ENCODE assay signal across 8 mouse cellular contexts in genomic region chr5:65698759-65699136, GRCm38 (mm10). TPM values are rescaled to one million over a fixed set of nuclear protein-coding genes. Genes with fewer than 3 reads are reported as not detected.
DNase-seq lines count a peak whose midpoint lies in the region; ATAC-seq and TF ChIP-seq lines count a peak whose summit lies in the region.

No protein-coding gene starts in this region.

- H3K9me3 ChIP-seq in heart, embryonic 12.5 days (replicated peaks), result no peaks in the 10 kb centered on the region
- no peaks in the 10 kb centered on the region for H3K9me3 ChIP-seq in G1E (replicated peaks)
- H3K9me3 ChIP-seq in hindbrain, embryonic 10.5 days, result no peaks in the 10 kb centered on the region

- H3K9ac ChIP-seq in heart, embryonic 12.5 days, result peak overlapping the region; percentile 97

- peaks cover 25% of the 10 kb centered on the region for H3K4me1 ChIP-seq in heart, embryonic 12.5 days (replicated peaks)
- H3K4me1 ChIP-seq in G1E (ENCODE audit: insufficient read depth, low read depth, low read length), result peaks cover 34% of the 10 kb centered on the region
- peaks cover 24% of the 10 kb centered on the region for H3K4me1 ChIP-seq in hindbrain, embryonic 10.5 days (replicated peaks)

- WGBS in heart, embryonic 12.5 days, result 13% methylated on average over 6 of the region's 6 CpGs
- WGBS in hindbrain, embryonic 10.5 days, result 24% methylated on average over 6 of the region's 6 CpGs

- TF ChIP-seq CTCF in G1E (IDR thresholded peaks at IDR 0.05; ENCODE audit: low read depth, low read length), result no peak

- no peaks in the 10 kb centered on the region for H3K27me3 ChIP-seq in heart, embryonic 12.5 days (replicated peaks)
- H3K27me3 ChIP-seq in G1E (ENCODE audit: insufficient read depth, low read length), result no peaks in the 10 kb centered on the region
- H3K27me3 ChIP-seq in hindbrain, embryonic 10.5 days (ENCODE audit: insufficient read depth, poor library complexity, severe bottlenecking), result no peaks in the 10 kb centered on the region

- peaks cover 10% of the 10 kb centered on the region for H3K36me3 ChIP-seq in heart, embryonic 12.5 days
- peaks cover 25% of the 10 kb centered on the region for H3K36me3 ChIP-seq in G1E (replicated peaks)
- H3K36me3 ChIP-seq in hindbrain, embryonic 10.5 days, result peaks cover 16% of the 10 kb centered on the region

- peak overlapping the region; percentile 69 for H3K4me2 ChIP-seq in heart, embryonic 12.5 days

- no peak for ATAC-seq in heart, embryonic 12.5 days (ENCODE audit: insufficient number of reproducible peaks, low FRiP score)
- ATAC-seq in G1E (ENCODE audit: extremely low read depth, insufficient number of reproducible peaks, low FRiP score, poor library complexity, severe bottlenecking), result no peak

- DNase-seq in heart, adult 8-10 months (ENCODE audit: low spot score), result no peak
- DNase-seq in G1E (ENCODE audit: low spot score), result no peak
- DNase-seq in hindbrain, embryonic 10.5 days (ENCODE audit: low spot score), result no peak
- DNase-seq in lung, postnatal 36 days, result peak; percentile 22
- DNase-seq in urinary bladder, adult 18-20 months (ENCODE audit: low spot score in 2 of 2), result no peak
- no peak for DNase-seq in gastrocnemius, adult 8-10 months (ENCODE audit: low spot score in 2 of 2)
- DNase-seq in layer of hippocampus, postnatal 14 days (ENCODE audit: low spot score in 2 of 2), result no peak

- peak overlapping the region; percentile 96 for H3K27ac ChIP-seq in heart, embryonic 12.5 days (ENCODE audit: poor library complexity, severe bottlenecking)
- H3K27ac ChIP-seq in hindbrain, embryonic 10.5 days, result peak overlapping the region; percentile 99

- H3K4me3 ChIP-seq in heart, embryonic 12.5 days, result peak overlapping the region; percentile 95
- H3K4me3 ChIP-seq in G1E (ENCODE audit: low read depth, low read length), result peak overlapping the region; percentile 85
- peak overlapping the region; percentile 97 for H3K4me3 ChIP-seq in hindbrain, embryonic 10.5 days

RNA-seq across cellular contexts. Expression of gene Pds5a, which starts 0.7 kb away (rescaled TPM):
- polyA plus RNA-seq in heart, embryonic 12.5 days (2016; fragmentation: Nextera tagmentation; extraction: Ambion mirVana), result 61.7 and 63.8 TPM in 2 replicates
- 10 to 100 TPM; 53.1 to 64.7 (median 62.6) TPM for total RNA-seq in heart, adult 8-10 months (2022)
- total RNA-seq in G1E (2014; fragmentation: Nextera tagmentation) (371 and 441 TPM in 2 replicates), G1E (2017) (386 and 434 TPM in 2 replicates)
- 22.9 and 26.0 TPM in 2 replicates for polyA plus RNA-seq in G1E (2012)
- polyA plus RNA-seq in hindbrain, embryonic 10.5 days (2016; fragmentation: Nextera tagmentation; extraction: Ambion mirVana), result 78.0 and 98.1 TPM in 2 replicates
- total RNA-seq in gastrocnemius, adult 8-10 months (2022), result 10 to 100 TPM; 37.4 to 55.3 (median 41.5) TPM
- 10 to 100 TPM; 80.6 to 82.6 TPM for total RNA-seq in layer of hippocampus, postnatal 14 days (2021)

Comparison
In these comparisons a context has a peak if more than half of its experiments do, and no peak if none do; other contexts are left out.
1. RNA of gene Pds5a, which starts 0.7 kb away (total RNA-seq): 371 to 441 TPM in G1E; 80.6 to 82.6 TPM in layer of hippocampus, postnatal 14 days, 53.1 to 64.7 TPM in heart, adult 8-10 months and 37.4 to 55.3 TPM in gastrocnemius, adult 8-10 months; every median in the first group is over 4 times any median in the second.
2. Peak in every context shown above with its lines, with median percentiles within 50 percentile points of each other: H3K4me3 ChIP-seq.